Mouse (Mus musculus): ENCODE results near the gene Plekhm3. TPM values are rescaled to one million over a fixed set of nuclear protein-coding genes. Genes with fewer than 3 reads are reported as not detected.

Plekhm3 gene
- polyA plus RNA-seq, 1 experiment from 2014 or later, result 4.8 TPM

GRCm38 (mm10) chr1:64876276-64876675, 80.3 kb downstream of the Plekhm3 start:
- ATAC-seq (no peak), DNase-seq (ENCODE audit: low spot score) (no peak)
- H3K4me1 ChIP-seq (ENCODE audit: control insufficient read depth, insufficient read depth, low read length), result no peaks in the 10 kb centered on the region
- H3K4me2 ChIP-seq (ENCODE audit: low read length), result no peak overlapping the region
- no peaks in the 10 kb centered on the region for H3K36me3 ChIP-seq (ENCODE audit: control insufficient read depth, insufficient read depth, low read length)
- 86% methylated on average over 3 of the region's 3 CpGs for WGBS
- no peaks in the 10 kb centered on the region for H3K27me3 ChIP-seq (replicated peaks; ENCODE audit: control insufficient read depth, insufficient read depth, low read length)
- no peak overlapping the region for H3K27ac ChIP-seq (ENCODE audit: low read depth, low read length)
- H3K4me3 ChIP-seq (ENCODE audit: low read depth, low read length), result no peak overlapping the region
- no peaks in the 10 kb centered on the region for H3K9me3 ChIP-seq (replicated peaks; ENCODE audit: control insufficient read depth, low read length)
- H3K9ac ChIP-seq (ENCODE audit: low read length), result no peak overlapping the region

GRCm38 (mm10) chr1:64875712-64876111, 80.9 kb downstream of the Plekhm3 start:
- no peak overlapping the region for H3K4me2 ChIP-seq (ENCODE audit: low read length)
- no peaks in the 10 kb centered on the region for H3K4me1 ChIP-seq (ENCODE audit: control insufficient read depth, insufficient read depth, low read length)
- no peak overlapping the region for H3K27ac ChIP-seq (ENCODE audit: low read depth, low read length)
- DNase-seq (ENCODE audit: low spot score), result no peak
- H3K4me3 ChIP-seq (ENCODE audit: low read depth, low read length), result no peak overlapping the region
- no peaks in the 10 kb centered on the region for H3K36me3 ChIP-seq (ENCODE audit: control insufficient read depth, insufficient read depth, low read length)
- no peaks in the 10 kb centered on the region for H3K27me3 ChIP-seq (replicated peaks; ENCODE audit: control insufficient read depth, insufficient read depth, low read length)
- ATAC-seq, result no peak
- no peaks in the 10 kb centered on the region for H3K9me3 ChIP-seq (replicated peaks; ENCODE audit: control insufficient read depth, low read length)
- 77% methylated on average over 5 of the region's 5 CpGs for WGBS
- no peak overlapping the region for H3K9ac ChIP-seq (ENCODE audit: low read length)

GRCm38 (mm10) chr1:64875156-64875555, 81.5 kb downstream of the Plekhm3 start:
- H3K27me3 ChIP-seq (replicated peaks; ENCODE audit: control insufficient read depth, insufficient read depth, low read length), result no peaks in the 10 kb centered on the region
- no peak overlapping the region for H3K4me2 ChIP-seq (ENCODE audit: low read length)
- WGBS, result 90% methylated on average over 1 of the region's 1 CpGs
- H3K4me3 ChIP-seq (ENCODE audit: low read depth, low read length), result no peak overlapping the region
- DNase-seq (ENCODE audit: low spot score), result no peak
- H3K36me3 ChIP-seq (ENCODE audit: control insufficient read depth, insufficient read depth, low read length), result no peaks in the 10 kb centered on the region
- no peaks in the 10 kb centered on the region for H3K4me1 ChIP-seq (ENCODE audit: control insufficient read depth, insufficient read depth, low read length)
- no peak overlapping the region for H3K27ac ChIP-seq (ENCODE audit: low read depth, low read length)
- ATAC-seq, result no peak
- no peaks in the 10 kb centered on the region for H3K9me3 ChIP-seq (replicated peaks; ENCODE audit: control insufficient read depth, low read length)
- H3K9ac ChIP-seq (ENCODE audit: low read length), result no peak overlapping the region

- Histone ChIP-seq H3K27me3 (replicated peaks; ENCODE audit: control insufficient read depth, insufficient read depth, low read length) (no peaks in the 10 kb centered on the region), H3K9ac (ENCODE audit: low read length) (no peak overlapping the region), H3K36me3 (ENCODE audit: control insufficient read depth, insufficient read depth, low read length) (no peaks in the 10 kb centered on the region), H3K9me3 (replicated peaks; ENCODE audit: control insufficient read depth, low read length) (no peaks in the 10 kb centered on the region), H3K4me2 (ENCODE audit: low read length) (no peak overlapping the region), H3K27ac (ENCODE audit: low read depth, low read length) (no peak overlapping the region), H3K4me3 (ENCODE audit: low read depth, low read length) (no peak overlapping the region), H3K4me1 (ENCODE audit: control insufficient read depth, insufficient read depth, low read length) (no peaks in the 10 kb centered on the region)
- 55% methylated on average over 5 of the region's 5 CpGs for WGBS
- DNase-seq (ENCODE audit: low spot score) (no peak), ATAC-seq (no peak)
Measured at GRCm38 (mm10) chr1:64871956-64872355, 84.7 kb downstream of the Plekhm3 start.

GRCm38 (mm10) chr1:64867684-64868083, 88.9 kb downstream of the Plekhm3 start:
- H3K4me1 ChIP-seq (ENCODE audit: control insufficient read depth, insufficient read depth, low read length), result no peaks in the 10 kb centered on the region
- H3K27me3 ChIP-seq (replicated peaks; ENCODE audit: control insufficient read depth, insufficient read depth, low read length), result no peaks in the 10 kb centered on the region
- no peak overlapping the region for H3K27ac ChIP-seq (ENCODE audit: low read depth, low read length)
- DNase-seq (ENCODE audit: low spot score), result no peak
- ATAC-seq, result no peak
- no peaks in the 10 kb centered on the region for H3K9me3 ChIP-seq (replicated peaks; ENCODE audit: control insufficient read depth, low read length)
- no peak overlapping the region for H3K4me2 ChIP-seq (ENCODE audit: low read length)
- no peak overlapping the region for H3K9ac ChIP-seq (ENCODE audit: low read length)
- no peaks in the 10 kb centered on the region for H3K36me3 ChIP-seq (ENCODE audit: control insufficient read depth, insufficient read depth, low read length)
- no peak overlapping the region for H3K4me3 ChIP-seq (ENCODE audit: low read depth, low read length)
- WGBS, result 83% methylated on average over 4 of the region's 4 CpGs

- H3K27ac ChIP-seq (ENCODE audit: low read depth, low read length), result no peak overlapping the region
- no peaks in the 10 kb centered on the region for H3K9me3 ChIP-seq (replicated peaks; ENCODE audit: control insufficient read depth, low read length)
- H3K4me1 ChIP-seq (ENCODE audit: control insufficient read depth, insufficient read depth, low read length), result no peaks in the 10 kb centered on the region
- no peak overlapping the region for H3K9ac ChIP-seq (ENCODE audit: low read length)
- no peak overlapping the region for H3K4me2 ChIP-seq (ENCODE audit: low read length)
- DNase-seq (ENCODE audit: low spot score) (no peak), ATAC-seq (no peak)
- WGBS, result 76% methylated on average over 1 of the region's 1 CpGs
- no peaks in the 10 kb centered on the region for H3K27me3 ChIP-seq (replicated peaks; ENCODE audit: control insufficient read depth, insufficient read depth, low read length)
- no peak overlapping the region for H3K4me3 ChIP-seq (ENCODE audit: low read depth, low read length)
- H3K36me3 ChIP-seq (ENCODE audit: control insufficient read depth, insufficient read depth, low read length), result no peaks in the 10 kb centered on the region
Measured at GRCm38 (mm10) chr1:64866140-64866539, 90.5 kb downstream of the Plekhm3 start.

- ATAC-seq (no peak), DNase-seq (ENCODE audit: low spot score) (peak; percentile 53)
- no peaks in the 10 kb centered on the region for H3K27me3 ChIP-seq (replicated peaks; ENCODE audit: control insufficient read depth, insufficient read depth, low read length)
- H3K4me3 ChIP-seq (ENCODE audit: low read depth, low read length), result no peak overlapping the region
- H3K36me3 ChIP-seq (ENCODE audit: control insufficient read depth, insufficient read depth, low read length), result no peaks in the 10 kb centered on the region
- H3K4me2 ChIP-seq (ENCODE audit: low read length), result no peak overlapping the region
- no peak overlapping the region for H3K9ac ChIP-seq (ENCODE audit: low read length)
- no peak overlapping the region for H3K27ac ChIP-seq (ENCODE audit: low read depth, low read length)
- WGBS, result 87% methylated on average over 11 of the region's 11 CpGs
- no peaks in the 10 kb centered on the region for H3K4me1 ChIP-seq (ENCODE audit: control insufficient read depth, insufficient read depth, low read length)
- no peaks in the 10 kb centered on the region for H3K9me3 ChIP-seq (replicated peaks; ENCODE audit: control insufficient read depth, low read length)
Measured at GRCm38 (mm10) chr1:64860235-64860920, 96.2 kb downstream of the Plekhm3 start.

- H3K36me3 ChIP-seq (ENCODE audit: control insufficient read depth, insufficient read depth, low read length), result no peaks in the 10 kb centered on the region
- 91% methylated on average over 5 of the region's 5 CpGs for WGBS
- no peaks in the 10 kb centered on the region for H3K9me3 ChIP-seq (replicated peaks; ENCODE audit: control insufficient read depth, low read length)
- H3K27ac ChIP-seq (ENCODE audit: low read depth, low read length), result no peak overlapping the region
- H3K4me1 ChIP-seq (ENCODE audit: control insufficient read depth, insufficient read depth, low read length), result no peaks in the 10 kb centered on the region
- ATAC-seq (no peak), DNase-seq (ENCODE audit: low spot score) (no peak)
- no peaks in the 10 kb centered on the region for H3K27me3 ChIP-seq (replicated peaks; ENCODE audit: control insufficient read depth, insufficient read depth, low read length)
- H3K9ac ChIP-seq (ENCODE audit: low read length), result no peak overlapping the region
- no peak overlapping the region for H3K4me3 ChIP-seq (ENCODE audit: low read depth, low read length)
- H3K4me2 ChIP-seq (ENCODE audit: low read length), result no peak overlapping the region
Measured at GRCm38 (mm10) chr1:64859826-64860225, 96.8 kb downstream of the Plekhm3 start.

- H3K4me1 ChIP-seq (ENCODE audit: control insufficient read depth, insufficient read depth, low read length), result peaks cover 24% of the 10 kb centered on the region
- no peak overlapping the region for H3K27ac ChIP-seq (ENCODE audit: low read depth, low read length)
- ATAC-seq (no peak), DNase-seq (ENCODE audit: low spot score) (no peak)
- H3K36me3 ChIP-seq (ENCODE audit: control insufficient read depth, insufficient read depth, low read length), result no peaks in the 10 kb centered on the region
- H3K4me3 ChIP-seq (ENCODE audit: low read depth, low read length), result no peak overlapping the region
- WGBS, result 29% methylated on average over 5 of the region's 5 CpGs
- H3K4me2 ChIP-seq (ENCODE audit: low read length), result no peak overlapping the region
- H3K27me3 ChIP-seq (replicated peaks; ENCODE audit: control insufficient read depth, insufficient read depth, low read length), result no peaks in the 10 kb centered on the region
- no peaks in the 10 kb centered on the region for H3K9me3 ChIP-seq (replicated peaks; ENCODE audit: control insufficient read depth, low read length)
- H3K9ac ChIP-seq (ENCODE audit: low read length), result no peak overlapping the region
Measured at GRCm38 (mm10) chr1:64854835-64855234, 101.8 kb downstream of the Plekhm3 start.
